Mouse (Mus musculus): ENCODE measurements around the gene Ccnh. TPM values are rescaled to one million over a fixed set of nuclear protein-coding genes. Genes with fewer than 3 reads are reported as not detected.
A peak's percentile ranks its signal among the peaks of the same experiment; 100 is the strongest.
"Not testable (repeated sequence)": the region's sequence is repeated elsewhere in the genome, so short reads cannot be mapped to it uniquely, and the experiment has no call there.

Ccnh gene
- total RNA-seq (2022), result 10 to 100 TPM; 59.8 to 70.8 (median 61.4) TPM

DNA sequence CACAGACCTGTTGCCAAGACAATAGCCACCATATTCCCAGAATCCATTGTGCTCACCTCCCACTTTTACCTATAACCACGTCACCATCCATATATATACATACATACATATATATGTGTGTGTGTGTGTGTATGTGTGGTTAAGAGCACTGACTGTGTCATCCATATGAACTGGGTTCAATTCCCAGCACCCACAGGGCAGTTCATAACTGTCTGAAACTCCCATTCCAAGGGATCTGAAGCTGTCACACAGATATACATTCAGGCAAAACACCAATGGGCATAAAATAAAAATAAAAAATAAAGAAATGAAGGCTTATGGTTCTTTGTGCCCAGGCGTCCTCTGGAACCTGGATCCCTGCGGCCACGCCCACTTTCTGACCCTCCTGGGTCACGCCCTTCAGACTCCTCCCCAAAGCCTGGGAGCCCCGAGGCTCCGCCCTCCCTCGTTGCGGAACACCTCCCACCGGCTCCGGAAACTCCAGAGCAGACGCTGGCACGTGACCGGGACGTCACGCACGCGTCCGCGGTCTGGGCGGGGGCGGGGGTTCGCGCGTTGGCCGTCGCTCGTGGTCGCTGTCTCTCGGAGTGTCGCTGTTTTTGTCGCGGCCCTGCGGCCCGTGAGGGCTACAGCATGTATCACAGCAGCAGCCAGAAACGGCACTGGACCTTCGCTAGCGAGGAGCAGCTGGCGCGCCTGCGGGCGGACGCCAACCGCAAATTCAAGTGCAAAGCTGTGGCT, at the start of gene Ccnh:
TSS of gene Ccnh (plus strand) at position 506 of the 741 bp plus-strand sequence.
- peak; percentile 90 to 92 for DNase-seq (ENCODE audit: low spot score in 2 of 2)

GRCm38 (mm10) chr13:85143361-85143760, 45.8 kb upstream of the Ccnh start:
- not testable (repeated sequence) for DNase-seq (ENCODE audit: low spot score in 2 of 2)

- DNase-seq (ENCODE audit: low spot score in 2 of 2), result no peak
Observed at GRCm38 (mm10) chr13:85146471-85146870, 42.7 kb upstream of the Ccnh start.

DNA sequence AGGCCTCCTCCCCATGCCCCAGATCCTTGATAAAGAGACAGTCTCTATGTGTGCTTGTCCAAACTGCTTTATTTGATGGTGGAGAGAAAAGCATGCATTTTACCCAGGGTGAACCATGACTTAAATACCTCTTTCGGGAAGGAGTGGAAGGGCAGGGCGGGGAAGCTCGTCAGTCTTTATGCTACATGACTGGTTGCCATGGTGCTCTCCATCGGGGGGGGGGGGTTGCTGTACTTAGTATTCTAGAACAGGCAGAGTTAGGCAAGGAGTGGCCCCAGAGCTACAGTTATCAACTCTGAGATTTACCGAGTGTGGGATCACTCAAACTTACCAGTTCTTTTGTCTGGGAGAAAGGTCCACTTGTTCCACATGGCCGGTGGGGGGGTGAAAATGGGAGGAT, 34.5 kb upstream of the Ccnh start:
- no peak for DNase-seq (ENCODE audit: low spot score in 2 of 2)

- DNase-seq (ENCODE audit: low spot score in 2 of 2), result no peak
Observed at GRCm38 (mm10) chr13:85159971-85160370, 29.2 kb upstream of the Ccnh start.

DNA sequence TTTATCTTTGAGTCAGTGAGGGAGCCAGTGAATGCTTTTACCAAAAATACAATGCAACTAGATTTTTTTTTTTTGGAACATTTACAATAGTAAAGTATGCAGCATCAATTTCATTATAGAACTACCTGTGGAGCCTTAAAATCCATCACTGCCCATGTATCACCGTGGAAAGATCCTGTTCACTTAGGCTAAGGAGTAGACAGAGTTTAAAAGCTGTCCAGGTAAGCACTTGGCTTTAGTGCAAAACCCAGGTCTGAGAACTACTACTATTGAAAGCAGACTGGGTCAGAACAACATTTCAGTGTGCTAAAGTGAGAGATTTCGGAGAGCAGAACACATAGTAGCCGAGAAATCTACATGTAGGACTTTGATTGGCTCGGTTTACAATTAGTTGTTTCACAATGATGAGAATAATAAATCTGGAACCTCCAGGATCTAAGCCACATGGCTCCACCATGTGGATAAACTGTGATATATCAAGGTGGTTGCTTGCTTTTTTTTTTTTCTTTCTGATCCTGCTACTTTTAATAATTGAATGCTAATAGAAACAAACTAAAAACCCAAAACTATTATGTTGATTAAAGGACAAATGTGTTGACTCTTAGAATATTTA, 24.6 kb upstream of the Ccnh start:
- peak in 1 of 2 experiments; percentile 14 for DNase-seq (ENCODE audit: low spot score in 2 of 2)

DNA sequence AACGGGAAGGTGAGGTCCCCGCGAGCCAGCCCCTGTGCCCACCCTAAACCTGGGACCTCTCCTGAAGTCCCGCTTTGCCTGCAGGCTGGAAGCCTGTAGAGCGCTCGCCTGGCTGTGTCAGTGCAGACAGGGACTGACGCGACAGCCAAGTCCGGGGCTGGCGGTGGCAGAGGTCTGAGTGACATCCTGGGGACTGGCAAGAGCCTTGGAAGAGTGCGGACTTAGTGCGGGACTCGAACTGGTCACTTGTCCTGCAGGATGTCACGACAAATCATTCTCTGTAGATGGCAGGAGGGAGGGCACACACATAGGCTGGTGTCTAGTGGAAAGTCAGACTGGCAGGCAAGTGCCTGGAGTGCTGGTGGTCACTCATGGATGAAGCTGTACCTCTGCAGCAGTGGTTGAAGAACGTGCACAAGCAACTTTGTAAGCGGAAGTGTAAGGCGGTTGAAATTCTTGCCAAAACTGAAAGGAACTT, 475 bp downstream of the Ccnh start:
- DNase-seq (ENCODE audit: low spot score in 2 of 2), result no peak

GRCm38 (mm10) chr13:85191253-85191652, 2.0 kb downstream of the Ccnh start:
- DNase-seq (ENCODE audit: low spot score in 2 of 2), result no peak

DNA sequence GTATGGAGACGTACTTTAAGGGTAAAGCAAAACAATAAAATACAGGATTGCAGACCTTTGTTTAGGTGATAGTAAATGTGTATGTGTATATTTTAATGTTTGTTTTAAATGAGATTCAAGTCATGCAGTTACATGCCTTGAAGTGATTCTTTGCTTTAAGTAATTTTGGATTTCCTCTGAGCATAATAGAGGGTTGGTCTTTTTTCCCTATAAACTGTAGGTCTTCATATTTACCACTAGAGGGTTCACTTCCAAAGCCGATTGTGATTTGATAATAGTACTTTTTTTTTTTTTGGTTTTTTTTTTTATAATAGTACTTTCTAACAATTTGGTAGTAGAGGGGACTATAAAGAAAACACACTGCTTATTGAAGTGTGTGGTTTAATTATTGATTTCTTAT, 18.3 kb downstream of the Ccnh start:
- DNase-seq (ENCODE audit: low spot score in 2 of 2), result no peak

DNA sequence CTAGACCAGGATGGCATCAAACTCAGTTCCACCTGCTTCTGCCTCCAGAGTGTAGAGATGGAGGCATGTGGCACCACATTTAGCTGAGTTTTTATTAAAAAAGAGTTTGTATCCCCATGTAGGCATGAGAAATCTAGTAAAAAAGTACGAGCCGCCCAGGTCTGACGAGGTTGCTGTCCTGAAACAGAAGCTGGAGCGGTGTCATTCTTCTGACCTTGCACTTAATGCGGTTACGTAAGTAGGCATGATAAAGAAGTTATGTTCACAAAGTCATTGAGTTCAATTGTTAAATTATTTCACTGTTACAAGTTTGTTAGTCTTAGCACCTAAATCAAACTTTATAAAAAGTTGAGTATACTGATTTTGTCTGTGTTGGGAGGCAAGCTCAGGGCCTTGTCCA, 19.4 kb downstream of the Ccnh start:
- no peak for DNase-seq (ENCODE audit: low spot score in 2 of 2)

GRCm38 (mm10) chr13:85210353-85210752, 21.1 kb downstream of the Ccnh start:
- DNase-seq (ENCODE audit: low spot score in 2 of 2), result no peak

DNA sequence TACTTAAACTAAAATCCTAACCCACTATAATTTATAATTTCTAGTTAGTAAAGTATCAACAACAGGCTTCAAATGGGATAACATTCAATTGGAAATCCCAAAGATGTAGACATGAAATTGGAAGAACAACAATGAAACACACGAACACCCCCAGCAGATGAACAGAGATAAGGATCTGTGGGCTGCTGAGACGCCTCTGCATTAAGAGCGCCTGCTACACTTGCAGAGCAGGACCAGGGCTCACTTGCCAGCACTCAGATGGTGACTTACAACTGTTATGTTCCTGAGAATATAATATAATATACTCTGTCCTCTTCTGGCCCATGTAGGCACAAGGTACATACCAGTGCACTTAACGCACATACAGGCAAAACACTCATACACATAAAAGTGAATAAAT, 29.4 kb downstream of the Ccnh start:
- no peak for DNase-seq (ENCODE audit: low spot score in 2 of 2)

GRCm38 (mm10) chr13:85238760-85239159, 49.6 kb downstream of the Ccnh start:
- no peak for DNase-seq (ENCODE audit: low spot score in 2 of 2)

Other genes starting within 250 kb of the Ccnh start
- gene Rasa1, start 99.7 kb downstream of the Ccnh start, total RNA-seq (2022), result 10 to 100 TPM; 69.6 to 75.9 (median 72.6) TPM